20 mouse cellular contexts compared by ENCODE assay signal in the genomic region with DNA sequence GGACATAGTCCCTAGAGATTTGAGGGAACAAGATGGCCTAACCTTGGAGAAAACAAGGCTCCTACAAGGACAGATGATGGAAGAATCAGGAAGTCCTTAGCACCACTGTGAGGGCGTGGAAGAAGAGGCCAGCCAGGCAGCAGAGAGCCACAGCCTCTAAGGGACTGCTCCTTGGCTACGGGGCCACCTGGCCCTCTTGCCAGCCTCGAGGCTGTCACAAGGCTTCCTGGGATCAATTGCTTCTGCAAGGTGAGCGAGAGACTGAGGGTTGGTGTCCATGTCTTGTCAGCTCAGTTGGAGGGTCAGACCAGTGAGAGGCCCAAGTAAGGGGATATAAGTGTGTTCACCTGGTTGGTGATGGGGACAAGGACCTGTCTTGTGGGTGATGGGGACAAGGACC.
DNase-seq lines count a peak whose midpoint lies in the region; ATAC-seq and TF ChIP-seq lines count a peak whose summit lies in the region.
"Had no signal": no experiment of that assay in that cellular context is flagged by ENCODE, and none has a peak within 500 bp of the region (broad histone marks: within the 10 kb centered on the region; RNA-seq: fewer than 3 reads in every experiment).

No protein-coding gene starts in this region.

- no peak overlapping the region for H3K4me2 ChIP-seq in kidney, embryonic 15.5 days
- H3K4me2 ChIP-seq: forebrain, embryonic 13.5 days; heart, embryonic 11.5 days; hindbrain, embryonic 12.5 days; hindbrain, embryonic 15.5 days had no signal

- peak overlapping the region; percentile 21; the same call in 1 of the 2 replicates for H3K27ac ChIP-seq in gastrocnemius, adult 2 months
- H3K27ac ChIP-seq in heart, embryonic 10.5 days: peak overlapping the region; percentile 37; the same call in 1 of the 2 replicates
- H3K27ac ChIP-seq in kidney, embryonic 15.5 days: peak overlapping the region; percentile 14; the same call in 1 of the 2 replicates
- H3K27ac ChIP-seq: forebrain, embryonic 13.5 days; hindbrain, embryonic 12.5 days; hindbrain, embryonic 15.5 days had no signal

- no peak for TF ChIP-seq CTCF in gastrocnemius, adult 2 months (IDR thresholded peaks at IDR 0.05)

- no peak overlapping the region for H3K9ac ChIP-seq in kidney, embryonic 15.5 days
- H3K9ac ChIP-seq: forebrain, embryonic 13.5 days; hindbrain, embryonic 12.5 days; hindbrain, embryonic 15.5 days had no signal

- H3K4me3 ChIP-seq in gastrocnemius, adult 2 months: no peak overlapping the region
- no peak overlapping the region for H3K4me3 ChIP-seq in heart, embryonic 10.5 days
- no peak overlapping the region for H3K4me3 ChIP-seq in kidney, embryonic 15.5 days (replicated peaks)
- H3K4me3 ChIP-seq: forebrain, embryonic 10.5 days; forebrain, embryonic 13.5 days; hindbrain, embryonic 12.5 days; hindbrain, embryonic 15.5 days had no signal

- 80% methylated on average over 4 of the region's 4 CpGs for WGBS in heart, embryonic 10.5 days
- 79% methylated on average over 4 of the region's 4 CpGs for WGBS in kidney, embryonic 15.5 days

- DNase-seq in gastrocnemius, adult 2 months: no peak
- DNase-seq in gastrocnemius, postnatal 14 days: no peak
- DNase-seq in heart, embryonic 10.5 days (ENCODE audit: low spot score): no peak
- no peak for DNase-seq in heart, adult 18-20 months
- DNase-seq in kidney, adult 11 months: no peak
- DNase-seq: B cell, adult 2 months; cerebellum, adult 18-20 months; cerebellum, adult 9-10 months; cerebellum, postnatal 14 days; gastrocnemius, postnatal 25 days; heart, postnatal 14 days had no signal

- H3K27me3 ChIP-seq in heart, embryonic 10.5 days (ENCODE audit: insufficient read depth, poor library complexity, severe bottlenecking): no peaks in the 10 kb centered on the region
- H3K27me3 ChIP-seq in kidney, embryonic 15.5 days: no peaks in the 10 kb centered on the region
- H3K27me3 ChIP-seq: CH12.LX; forebrain, embryonic 13.5 days; hindbrain, embryonic 12.5 days; hindbrain, embryonic 15.5 days had no signal

- peaks cover 9% of the 10 kb centered on the region; the same call in 1 of the 2 replicates for H3K36me3 ChIP-seq in heart, embryonic 10.5 days
- H3K36me3 ChIP-seq in kidney, embryonic 15.5 days: peaks cover 17% of the 10 kb centered on the region; the same call in 1 of the 2 replicates
- H3K36me3 ChIP-seq: hindbrain, embryonic 15.5 days had no signal

- intact Hi-C loops in gastrocnemius, adult 2 months (cut with DNase I): loop anchor here (10.0 kb wide), 1 partner anchor 59 kb away; a partner anchor contains a TSS
- intact Hi-C loops in gastrocnemius, postnatal 14 days (cut with DNase I; ENCODE audit: low total_unique reads): loop anchor here (10.0 kb wide), 1 partner anchor 49 kb away; no protein-coding TSS in a partner anchor

- ATAC-seq in kidney, embryonic 15.5 days (replicated peaks; ENCODE audit: low FRiP score): no peak
- ATAC-seq: forebrain, embryonic 13.5 days; forebrain, embryonic 16.5 days; intestine, postnatal 0 days had no signal

- peaks cover 73% of the 10 kb centered on the region for H3K4me1 ChIP-seq in heart, embryonic 10.5 days
- H3K4me1 ChIP-seq in kidney, embryonic 15.5 days: peaks cover 41% of the 10 kb centered on the region

- no peaks in the 10 kb centered on the region for H3K9me3 ChIP-seq in heart, embryonic 10.5 days
- no peaks in the 10 kb centered on the region for H3K9me3 ChIP-seq in kidney, embryonic 15.5 days (replicated peaks)
- H3K9me3 ChIP-seq: forebrain, embryonic 10.5 days; forebrain, embryonic 13.5 days; hindbrain, embryonic 12.5 days; hindbrain, embryonic 15.5 days had no signal
